10 mouse cellular contexts compared by ENCODE assay signal in genomic region chr7:117470243-117470802, GRCm38 (mm10).
DNase-seq lines count a peak whose midpoint lies in the region; ATAC-seq and TF ChIP-seq lines count a peak whose summit lies in the region.
"Had no signal": no experiment of that assay in that cellular context is flagged by ENCODE, and none has a peak within 500 bp of the region (broad histone marks: within the 10 kb centered on the region; RNA-seq: fewer than 3 reads in every experiment).

No protein-coding gene starts in this region.

- no peak for DNase-seq in liver, embryonic 11.5 days (ENCODE audit: low spot score)
- no peak for DNase-seq in heart, postnatal 0 days (ENCODE audit: low spot score)
- DNase-seq in natural killer cell, adult 2 months (ENCODE audit: low spot score in 2 of 2) = peak; percentile 45 to 77
- DNase-seq in neural tube, embryonic 10.5 days (ENCODE audit: extremely low spot score, low spot score) = no peak
- no peak for DNase-seq in thymus, adult 18-20 months
- DNase-seq: cerebellum, postnatal 36 days; kidney, postnatal 10 days had no signal

- H3K9ac ChIP-seq in liver, embryonic 15.5 days = no peak overlapping the region
- H3K9ac ChIP-seq in liver, embryonic 11.5 days (ENCODE audit: low read depth, low read length) = no peak overlapping the region
- no peak overlapping the region for H3K9ac ChIP-seq in heart, postnatal 0 days (replicated peaks; ENCODE audit: low read depth, low read length)
- H3K9ac ChIP-seq: lung, embryonic 15.5 days had no signal

- 44% methylated on average over 3 of the region's 3 CpGs for WGBS in liver, embryonic 15.5 days (ENCODE audit: insufficient replicate concordance)
- 58% methylated on average over 3 of the region's 3 CpGs for WGBS in liver, embryonic 11.5 days
- 62% methylated on average over 3 of the region's 3 CpGs for WGBS in heart, postnatal 0 days

- no peak overlapping the region for H3K27ac ChIP-seq in liver, embryonic 15.5 days (replicated peaks)
- no peak overlapping the region for H3K27ac ChIP-seq in liver, embryonic 11.5 days (ENCODE audit: low read depth, low read length)
- peak overlapping the region; percentile 84 for H3K27ac ChIP-seq in brown adipose tissue, adult 24 weeks (replicated peaks; ENCODE audit: low read depth, low read length)
- peak overlapping the region; percentile 34; the same call in 1 of the 2 replicates for H3K27ac ChIP-seq in heart, postnatal 0 days (ENCODE audit: low read depth)
- H3K27ac ChIP-seq: lung, embryonic 15.5 days had no signal

- H3K4me3 ChIP-seq in liver, embryonic 15.5 days (replicated peaks) = no peak overlapping the region
- no peak overlapping the region for H3K4me3 ChIP-seq in liver, embryonic 11.5 days (ENCODE audit: low read depth, low read length)
- H3K4me3 ChIP-seq in brown adipose tissue, adult 24 weeks (ENCODE audit: insufficient read depth, low read depth, low read length) = no peak overlapping the region
- no peak overlapping the region for H3K4me3 ChIP-seq in heart, postnatal 0 days (ENCODE audit: low read depth, low read length)
- H3K4me3 ChIP-seq: lung, embryonic 15.5 days had no signal

- TF ChIP-seq EP300 in heart, postnatal 0 days (IDR thresholded peaks at IDR 0.05; ENCODE audit: low read depth) = no peak

- no peak for TF ChIP-seq CTCF in heart, postnatal 0 days (IDR thresholded peaks at IDR 0.05; ENCODE audit: low read depth)

- no peaks in the 10 kb centered on the region for H3K4me1 ChIP-seq in liver, embryonic 15.5 days (replicated peaks)
- no peaks in the 10 kb centered on the region for H3K4me1 ChIP-seq in liver, embryonic 11.5 days (replicated peaks; ENCODE audit: control insufficient read depth, insufficient read depth, low read length)
- peaks cover 12% of the 10 kb centered on the region for H3K4me1 ChIP-seq in brown adipose tissue, adult 24 weeks (ENCODE audit: control insufficient read depth, insufficient read depth, insufficient read length, low read length)
- peaks cover 16% of the 10 kb centered on the region for H3K4me1 ChIP-seq in heart, postnatal 0 days (ENCODE audit: control insufficient read depth, insufficient read depth)

- H3K4me2 ChIP-seq in liver, embryonic 15.5 days = no peak overlapping the region
- H3K4me2 ChIP-seq in liver, embryonic 11.5 days = no peak overlapping the region
- no peak overlapping the region for H3K4me2 ChIP-seq in heart, postnatal 0 days (ENCODE audit: low read depth, low read length)
- H3K4me2 ChIP-seq: lung, embryonic 15.5 days had no signal

- peak; percentile 31 for ATAC-seq in liver, embryonic 15.5 days (ENCODE audit: insufficient read depth)
- ATAC-seq in liver, embryonic 11.5 days (replicated peaks; ENCODE audit: low FRiP score) = no peak
- peak; percentile 33; the same call in 1 of the 2 replicates for ATAC-seq in heart, postnatal 0 days (ENCODE audit: insufficient read depth, low read depth)

- H3K36me3 ChIP-seq in liver, embryonic 15.5 days (replicated peaks) = no peaks in the 10 kb centered on the region
- H3K36me3 ChIP-seq in liver, embryonic 11.5 days (ENCODE audit: control insufficient read depth, insufficient read depth, low read length) = no peaks in the 10 kb centered on the region
- H3K36me3 ChIP-seq in heart, postnatal 0 days (replicated peaks; ENCODE audit: control insufficient read depth, insufficient read depth, low read length) = no peaks in the 10 kb centered on the region
- H3K36me3 ChIP-seq: lung, embryonic 15.5 days had no signal

- H3K27me3 ChIP-seq in liver, embryonic 15.5 days = no peaks in the 10 kb centered on the region
- no peaks in the 10 kb centered on the region for H3K27me3 ChIP-seq in liver, embryonic 11.5 days (replicated peaks; ENCODE audit: control insufficient read depth, insufficient read depth, low read length)
- H3K27me3 ChIP-seq in heart, postnatal 0 days (ENCODE audit: control insufficient read depth, insufficient read depth, low read length) = no peaks in the 10 kb centered on the region
- H3K27me3 ChIP-seq: lung, embryonic 15.5 days had no signal

- H3K9me3 ChIP-seq in liver, embryonic 15.5 days (replicated peaks) = no peaks in the 10 kb centered on the region
- no peaks in the 10 kb centered on the region for H3K9me3 ChIP-seq in liver, embryonic 11.5 days (ENCODE audit: control insufficient read depth, low read length)
- no peaks in the 10 kb centered on the region for H3K9me3 ChIP-seq in heart, postnatal 0 days (replicated peaks; ENCODE audit: control insufficient read depth, low read length)
- H3K9me3 ChIP-seq: lung, embryonic 15.5 days had no signal

Comparison
In these comparisons a context has a peak if more than half of its experiments do, and no peak if none do; other contexts are left out.
1. H3K27ac ChIP-seq: peak in brown adipose tissue, adult 24 weeks (single experiment) and heart, postnatal 0 days (single experiment); none in liver, embryonic 15.5 days (single experiment) and liver, embryonic 11.5 days (single experiment).
2. DNase-seq: peak in natural killer cell, adult 2 months (2 of 2); none in liver, embryonic 11.5 days (single experiment), heart, postnatal 0 days (single experiment), neural tube, embryonic 10.5 days (single experiment) and thymus, adult 18-20 months (0 of 2).